Mouse (Mus musculus) cortical plate, adult 2 months (tissue): ENCODE results near the gene Fbxw4.

ENCODE experiments used
- CTCF ChIP-seq: fragments of 200-500 bp; IDR thresholded peaks from 2 replicates; pipeline ENCODE4 v1.5.1; 2011; ENCODE audit warnings: mild to moderate bottlenecking, control low read depth, low read length; ENCODE audit not compliant: insufficient read depth; ENCODE audit errors: extremely low read depth
- POLR2A ChIP-seq: fragments of 200-500 bp; IDR thresholded peaks from 2 replicates; pipeline ENCODE4 v1.6.1; 2011; ENCODE audit warnings: mild to moderate bottlenecking, low read length, control low read depth; ENCODE audit not compliant: insufficient read depth; ENCODE audit errors: extremely low read depth

GRCm38 (mm10) chr19:45573033-45573432 is 87.1 kb downstream of the Fbxw4 start:
- TF ChIP-seq CTCF = no peak
- no peak for TF ChIP-seq POLR2A
